Mouse (Mus musculus) cortical plate, adult 2 months (tissue): ENCODE results near the gene Tmem132d.

ENCODE experiments used
- CTCF ChIP-seq: fragments of 200-500 bp; IDR thresholded peaks from 2 replicates; pipeline ENCODE4 v1.5.1; 2011; ENCODE audit warnings: mild to moderate bottlenecking, control low read depth, low read length; ENCODE audit not compliant: insufficient read depth; ENCODE audit errors: extremely low read depth
- POLR2A ChIP-seq: fragments of 200-500 bp; IDR thresholded peaks from 2 replicates; pipeline ENCODE4 v1.6.1; 2011; ENCODE audit warnings: mild to moderate bottlenecking, low read length, control low read depth; ENCODE audit not compliant: insufficient read depth; ENCODE audit errors: extremely low read depth

GRCm38 (mm10) chr5:127914157-127914556 lies 518.7 kb downstream of the Tmem132d start:
- TF ChIP-seq POLR2A (no peak), CTCF (no peak)
